Mouse (Mus musculus): ENCODE measurements around the gene Sirt4. TPM values are rescaled to one million over a fixed set of nuclear protein-coding genes. Genes with fewer than 3 reads are reported as not detected.

Sirt4 gene
- total RNA-seq, 2 experiments from 2014 or later = 46.4 to 50.7 TPM

- no peak for DNase-seq
These were observed 49.4 kb downstream of the Sirt4 start for GRCm38 (mm10) chr5:115434853-115435754.

GRCm38 (mm10) chr5:115434280-115434852 is 50.2 kb downstream of the Sirt4 start:
- DNase-seq = no peak

GRCm38 (mm10) chr5:115433191-115433590 is 51.3 kb downstream of the Sirt4 start:
- no peak for DNase-seq

GRCm38 (mm10) chr5:115432395-115432794 is 52.1 kb downstream of the Sirt4 start:
- DNase-seq = no peak

GRCm38 (mm10) chr5:115431898-115432259 is 52.6 kb downstream of the Sirt4 start:
- DNase-seq = no peak

- no peak for DNase-seq
These were observed 53.2 kb downstream of the Sirt4 start for GRCm38 (mm10) chr5:115431061-115431897.

GRCm38 (mm10) chr5:115430187-115430960 is 54.2 kb downstream of the Sirt4 start:
- DNase-seq = no peak

GRCm38 (mm10) chr5:115429359-115430186 is 55.0 kb downstream of the Sirt4 start, which contains the start of gene Msi1:
Gene Msi1, plus strand, starts transcription at chr5:115429599.
- DNase-seq = peak; percentile 23 to 40

GRCm38 (mm10) chr5:115428831-115429358 is 55.6 kb downstream of the Sirt4 start:
- DNase-seq = no peak

Other genes starting within 250 kb of the Sirt4 start
- 100 to 1,000 TPM; 117 to 122 TPM for gene Pop5, start 248.9 kb downstream of the Sirt4 start, total RNA-seq (2021)
- 100 to 1,000 TPM; 238 to 245 TPM for gene Rnf10, start 211.8 kb downstream of the Sirt4 start, total RNA-seq (2021)
- 10 to 100 TPM; 38.0 to 40.0 TPM for gene Coq5, start 205.1 kb downstream of the Sirt4 start, total RNA-seq (2021)
- gene Dynll1, start 183.7 kb downstream of the Sirt4 start, total RNA-seq (2021) = 100 to 1,000 TPM; 813 to 849 TPM
- gene Srsf9, start 157.5 kb downstream of the Sirt4 start, total RNA-seq (2021) = 10 to 100 TPM; 85.8 to 88.9 TPM
- gene Gatc, start 143.5 kb downstream of the Sirt4 start, total RNA-seq (2021) = 10 to 100 TPM; 20.9 to 22.0 TPM
- 10 to 100 TPM; 24.8 to 29.2 TPM for gene Triap1, start 143.5 kb downstream of the Sirt4 start, total RNA-seq (2021)
- 100 to 1,000 TPM; 708 to 783 TPM for gene Cox6a1, start 135.7 kb downstream of the Sirt4 start, total RNA-seq (2021)
- gene Msi1, start 55.1 kb downstream of the Sirt4 start, total RNA-seq (2021) = 10 to 100 TPM; 52.1 to 53.0 TPM
- not detected for gene Pla2g1b, start 18.5 kb downstream of the Sirt4 start, total RNA-seq (2021)
- 10 to 100 TPM; 39.8 to 46.1 TPM for gene Pxn, start 22.0 kb upstream of the Sirt4 start, total RNA-seq (2021)
- 100 to 1,000 TPM; 223 to 227 TPM for gene Rplp0, start 74.7 kb upstream of the Sirt4 start, total RNA-seq (2021)
- gene Gcn1l1, start 80.5 kb upstream of the Sirt4 start, total RNA-seq (2021) = 10 to 100 TPM; 69.4 to 73.1 TPM
- 10 to 100 TPM; 88.7 to 89.0 TPM for gene Rab35, start 147.2 kb upstream of the Sirt4 start, total RNA-seq (2021)
- gene Bicdl1, start 246.9 kb upstream of the Sirt4 start, total RNA-seq (2021) = 100 to 1,000 TPM; 117 to 131 TPM